Mouse (Mus musculus): ENCODE measurements around the gene Arntl2. TPM values are rescaled to one million over a fixed set of nuclear protein-coding genes. Genes with fewer than 3 reads are reported as not detected.

Arntl2 gene
- polyA plus RNA-seq, 1 experiment from 2014 or later, result 2.4 TPM

DNA sequence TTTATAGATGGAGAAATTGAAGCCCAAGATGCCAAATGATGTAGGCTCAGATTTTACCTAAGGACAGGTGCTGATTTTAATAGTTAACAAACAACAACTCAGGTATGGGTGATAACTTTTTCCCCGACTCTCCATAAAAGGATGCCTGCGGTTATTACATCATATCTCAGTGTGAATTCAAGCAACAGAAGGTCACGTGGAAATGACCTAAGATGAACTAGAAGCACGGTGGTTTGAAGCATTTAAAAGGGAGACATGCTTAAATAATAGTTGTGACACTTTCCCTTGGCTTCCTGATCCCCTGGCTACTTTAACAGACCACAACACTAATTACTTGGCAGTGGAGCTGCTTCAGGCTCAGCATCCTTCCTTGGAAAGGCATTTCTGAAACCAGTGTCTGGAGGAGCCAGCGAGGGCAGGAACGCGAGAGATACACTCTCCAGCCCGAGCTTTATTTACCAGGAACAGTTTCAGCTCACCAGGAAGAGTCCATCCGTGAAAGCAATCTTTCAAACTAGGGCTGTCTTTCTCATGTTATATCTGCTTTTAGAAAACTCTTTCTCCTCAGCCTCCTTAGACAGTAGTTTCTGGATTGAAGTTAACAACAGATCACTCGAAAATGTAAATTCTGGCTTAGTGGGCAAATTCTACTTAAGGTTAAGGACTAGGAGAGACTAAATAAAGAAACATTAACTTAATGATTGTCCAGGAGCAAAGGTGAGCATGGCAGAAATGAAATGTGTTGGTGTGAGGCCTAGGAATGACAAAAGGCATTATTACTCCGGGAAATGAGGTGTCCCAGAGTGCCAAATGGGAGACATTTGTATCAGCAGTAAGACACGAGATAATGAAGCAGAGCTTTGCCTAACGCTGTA is 86.3 kb downstream of the Arntl2 start:
- peaks cover 2% of the 10 kb centered on the region; the same call in 1 of the 2 replicates for H3K9me3 ChIP-seq
- WGBS, result 71% methylated on average over 13 of the region's 13 CpGs
- ATAC-seq (ENCODE audit: low FRiP score, low read depth), result no peak

More for the DNA sequence above, 86.3 kb downstream of the Arntl2 start:
- Histone ChIP-seq H3K27me3 (no peaks in the 10 kb centered on the region), H3K4me1 (no peaks in the 10 kb centered on the region; the same call in 1 of the 2 replicates), H3K4me3 (no peak overlapping the region), H3K4me2 (replicated peaks) (no peak overlapping the region), H3K9ac (replicated peaks) (no peak overlapping the region), H3K36me3 (no peaks in the 10 kb centered on the region), H3K27ac (replicated peaks) (no peak overlapping the region)

Other genes starting within 250 kb of the Arntl2 start
- 65.6 and 68.2 TPM in 2 replicates for gene Fgfr1op2, start 218.9 kb upstream of the Arntl2 start, polyA plus RNA-seq (2016; fragmentation: Nextera tagmentation; extraction: Ambion mirVana)
- 90.1 and 95.9 TPM in 2 replicates for gene Ints13, start 218.2 kb upstream of the Arntl2 start, polyA plus RNA-seq (2016; fragmentation: Nextera tagmentation; extraction: Ambion mirVana)
- gene Med21, start 153.5 kb upstream of the Arntl2 start, polyA plus RNA-seq (2016; fragmentation: Nextera tagmentation; extraction: Ambion mirVana), result 118 and 121 TPM in 2 replicates
- gene Tm7sf3, start 153.2 kb upstream of the Arntl2 start, polyA plus RNA-seq (2016; fragmentation: Nextera tagmentation; extraction: Ambion mirVana), result 22.9 and 26.4 TPM in 2 replicates
- 18.9 and 19.0 TPM in 2 replicates for gene Stk38l, start 71.1 kb upstream of the Arntl2 start, polyA plus RNA-seq (2016; fragmentation: Nextera tagmentation; extraction: Ambion mirVana)
- not detected in 2 replicates for gene Smco2, start 54.0 kb downstream of the Arntl2 start, polyA plus RNA-seq (2016; fragmentation: Nextera tagmentation; extraction: Ambion mirVana)
- gene Ppfibp1, start 92.4 kb downstream of the Arntl2 start, polyA plus RNA-seq (2016; fragmentation: Nextera tagmentation; extraction: Ambion mirVana), result 25.0 and 25.8 TPM in 2 replicates
- 0.15 TPM in 1 of 2 replicates, not detected in the other for gene 1700034J05Rik, start 158.4 kb downstream of the Arntl2 start, polyA plus RNA-seq (2016; fragmentation: Nextera tagmentation; extraction: Ambion mirVana)
- gene Rep15, start 236.5 kb downstream of the Arntl2 start, polyA plus RNA-seq (2016; fragmentation: Nextera tagmentation; extraction: Ambion mirVana), result 0.42 and 0.81 TPM in 2 replicates
- gene Mrps35, start 246.7 kb downstream of the Arntl2 start, polyA plus RNA-seq (2016; fragmentation: Nextera tagmentation; extraction: Ambion mirVana), result 70.6 and 83.0 TPM in 2 replicates